Mouse (Mus musculus): ENCODE results near the gene Irak4.

DNA sequence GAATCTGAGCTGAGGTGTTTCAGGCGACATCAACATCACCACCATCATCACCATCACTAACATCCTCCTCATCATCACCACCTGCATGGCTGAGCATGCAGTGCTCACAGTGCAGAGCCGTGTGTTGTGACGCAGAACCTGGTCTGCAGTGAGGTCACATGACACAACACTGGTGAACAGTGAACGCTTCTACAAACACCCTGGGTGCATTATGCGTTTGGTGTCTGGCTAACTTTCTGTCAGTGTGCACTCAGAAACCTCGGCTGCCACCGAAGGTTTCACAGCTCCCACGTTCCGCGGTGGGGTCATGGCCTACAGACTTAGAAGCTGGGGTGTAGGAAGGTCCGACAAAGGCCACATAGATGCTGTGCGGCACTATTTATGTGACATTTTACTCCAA lies 18.5 kb upstream of the Irak4 start:
- TF ChIP-seq POLR2A (IDR thresholded peaks at IDR 0.05; ENCODE audit: borderline replicate concordance, control insufficient read depth, low read depth, low read length) = no peak
- TF ChIP-seq CTCF (IDR thresholded peaks at IDR 0.05; ENCODE audit: control insufficient read depth, insufficient read depth, low read length) = no peak
